Mouse (Mus musculus): Measurements from ENCODE around the gene Bhlha15.

Gene Bhlha15

GRCm38 (mm10) chr5:144192673-144193072 lies 2.6 kb downstream of the Bhlha15 start:
- DNase-seq = no peak

GRCm38 (mm10) chr5:144194416-144194815 lies 4.3 kb downstream of the Bhlha15 start:
- no peak for DNase-seq

GRCm38 (mm10) chr5:144195567-144195966 lies 5.5 kb downstream of the Bhlha15 start:
- no peak for DNase-seq

GRCm38 (mm10) chr5:144200616-144201015 lies 10.5 kb downstream of the Bhlha15 start:
- DNase-seq = no peak

- no peak for DNase-seq
Measured at GRCm38 (mm10) chr5:144202430-144202829, 12.3 kb downstream of the Bhlha15 start.

GRCm38 (mm10) chr5:144203398-144203959 lies 13.4 kb downstream of the Bhlha15 start:
- DNase-seq = no peak

GRCm38 (mm10) chr5:144204303-144204702 lies 14.2 kb downstream of the Bhlha15 start:
- no peak for DNase-seq

- DNase-seq = no peak
Measured at GRCm38 (mm10) chr5:144204911-144205310, 14.8 kb downstream of the Bhlha15 start.

- no peak for DNase-seq
Measured at GRCm38 (mm10) chr5:144206069-144206468, 16.0 kb downstream of the Bhlha15 start.

GRCm38 (mm10) chr5:144207478-144207877 lies 17.4 kb downstream of the Bhlha15 start:
- no peak for DNase-seq

- DNase-seq = no peak
Measured at GRCm38 (mm10) chr5:144214453-144214852, 24.4 kb downstream of the Bhlha15 start.

- no peak for DNase-seq
Measured at GRCm38 (mm10) chr5:144215992-144216391, 25.9 kb downstream of the Bhlha15 start.

GRCm38 (mm10) chr5:144218061-144218460 lies 28.0 kb downstream of the Bhlha15 start:
- no peak for DNase-seq

GRCm38 (mm10) chr5:144219306-144219705 lies 29.2 kb downstream of the Bhlha15 start:
- no peak for DNase-seq

- DNase-seq = no peak
Measured at GRCm38 (mm10) chr5:144219936-144220335, 29.9 kb downstream of the Bhlha15 start.

- peak in 1 of 2 experiments; percentile 63 for DNase-seq
Measured at GRCm38 (mm10) chr5:144221305-144221704, 31.2 kb downstream of the Bhlha15 start.

GRCm38 (mm10) chr5:144222811-144223502 lies 32.9 kb downstream of the Bhlha15 start:
- peak; percentile 55 to 62 for DNase-seq

GRCm38 (mm10) chr5:144223503-144223862 lies 33.4 kb downstream of the Bhlha15 start, which contains the start of gene Tecpr1:
TSS of gene Tecpr1 (minus strand) at chr5:144223615.
- DNase-seq = peak; percentile 92 to 93

- DNase-seq = no peak
Measured at GRCm38 (mm10) chr5:144223899-144224816, 34.1 kb downstream of the Bhlha15 start.

- no peak for DNase-seq
Measured at GRCm38 (mm10) chr5:144226220-144226619, 36.1 kb downstream of the Bhlha15 start.

- no peak for DNase-seq
Measured at GRCm38 (mm10) chr5:144230216-144230615, 40.1 kb downstream of the Bhlha15 start.

GRCm38 (mm10) chr5:144231410-144231809 lies 41.3 kb downstream of the Bhlha15 start:
- no peak for DNase-seq

GRCm38 (mm10) chr5:144232531-144232930 lies 42.4 kb downstream of the Bhlha15 start:
- DNase-seq = no peak

- no peak for DNase-seq
Measured at GRCm38 (mm10) chr5:144234222-144234621, 44.1 kb downstream of the Bhlha15 start.

Data from thymus, adult 18-20 months (tissue).